30 mouse cellular contexts compared by ENCODE assay signal in the genomic region with DNA sequence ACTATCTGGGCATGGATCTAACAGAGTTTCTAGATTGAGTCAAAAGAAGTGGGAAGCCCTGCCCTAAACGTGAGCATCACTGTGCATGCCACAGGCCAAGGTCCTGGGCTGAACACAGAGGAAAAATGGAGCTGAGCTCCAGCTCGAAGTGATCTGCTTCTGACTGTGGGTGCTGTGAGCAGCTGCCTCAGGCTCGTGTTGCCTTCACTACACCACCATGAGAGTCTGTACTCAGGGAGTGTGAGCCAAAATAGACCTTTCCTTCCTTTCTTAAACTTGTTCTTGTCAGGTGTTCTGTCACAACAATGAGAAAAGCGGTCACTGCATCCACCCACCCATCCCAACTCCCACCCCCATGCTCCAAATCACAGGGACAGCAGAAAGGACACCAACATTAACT. TPM values are rescaled to one million over a fixed set of nuclear protein-coding genes. Genes with fewer than 3 reads are reported as not detected.
"Had no signal": no experiment of that assay in that cellular context is flagged by ENCODE, and none has a peak within 500 bp of the region (broad histone marks: within the 10 kb centered on the region; RNA-seq: fewer than 3 reads in every experiment).

No protein-coding gene starts in this region.

- ATAC-seq: forebrain, embryonic 13.5 days; forebrain, embryonic 14.5 days; forebrain, embryonic 15.5 days; forebrain, embryonic 16.5 days; forebrain, postnatal 0 days had no signal

- H3K27me3 ChIP-seq: embryonic facial prominence, embryonic 12.5 days; embryonic facial prominence, embryonic 13.5 days; embryonic facial prominence, embryonic 15.5 days; forebrain, embryonic 13.5 days; forebrain, embryonic 15.5 days had no signal

- H3K9me3 ChIP-seq: embryonic facial prominence, embryonic 10.5 days; embryonic facial prominence, embryonic 12.5 days; embryonic facial prominence, embryonic 13.5 days; embryonic facial prominence, embryonic 15.5 days; forebrain, embryonic 10.5 days; forebrain, embryonic 13.5 days; forebrain, embryonic 15.5 days; heart, embryonic 10.5 days had no signal

- H3K4me2 ChIP-seq: embryonic facial prominence, embryonic 12.5 days; embryonic facial prominence, embryonic 13.5 days; embryonic facial prominence, embryonic 15.5 days; forebrain, embryonic 13.5 days; forebrain, embryonic 15.5 days had no signal

- H3K27ac ChIP-seq: embryonic facial prominence, embryonic 10.5 days; embryonic facial prominence, embryonic 12.5 days; embryonic facial prominence, embryonic 13.5 days; embryonic facial prominence, embryonic 15.5 days; forebrain, embryonic 10.5 days; forebrain, embryonic 13.5 days; forebrain, embryonic 15.5 days; gastrocnemius, adult 2 months; heart, adult 2 months; heart, embryonic 10.5 days had no signal

- H3K4me1 ChIP-seq: embryonic facial prominence, embryonic 10.5 days; embryonic facial prominence, embryonic 12.5 days; embryonic facial prominence, embryonic 13.5 days; embryonic facial prominence, embryonic 15.5 days; forebrain, embryonic 15.5 days had no signal

- DNase-seq: cerebellum, adult 8-10 months; cerebellum, adult 9-10 months; cerebellum, adult 9-11 months; cerebellum, postnatal 10 days; cerebellum, postnatal 14 days; cerebellum, postnatal 25 days; cerebellum, postnatal 36 days; embryo, embryonic 11 days; forebrain, postnatal 0 days; gastrocnemius, adult 2 months; gastrocnemius, postnatal 10 days; gastrocnemius, postnatal 14 days; gastrocnemius, postnatal 25 days; gastrocnemius, postnatal 36 days; heart, adult 11 months; heart, adult 18-20 months; heart, adult 2 months had no signal

- H3K9ac ChIP-seq: embryonic facial prominence, embryonic 12.5 days; embryonic facial prominence, embryonic 13.5 days; embryonic facial prominence, embryonic 15.5 days; forebrain, embryonic 13.5 days; forebrain, embryonic 15.5 days; forebrain, postnatal 0 days had no signal

- H3K4me3 ChIP-seq: embryonic facial prominence, embryonic 10.5 days; embryonic facial prominence, embryonic 12.5 days; embryonic facial prominence, embryonic 13.5 days; embryonic facial prominence, embryonic 15.5 days; erythroblast, embryonic 14.5 days; forebrain, embryonic 10.5 days; forebrain, embryonic 13.5 days; forebrain, embryonic 15.5 days; gastrocnemius, adult 2 months; heart, adult 2 months; heart, embryonic 10.5 days had no signal

- H3K36me3 ChIP-seq: embryonic facial prominence, embryonic 10.5 days; embryonic facial prominence, embryonic 12.5 days; embryonic facial prominence, embryonic 13.5 days; embryonic facial prominence, embryonic 15.5 days; forebrain, embryonic 10.5 days; forebrain, embryonic 15.5 days had no signal

RNA-seq across cellular contexts. Expression of gene Ryr2, which starts 27.2 kb away (rescaled TPM):
- total RNA-seq: common myeloid progenitor, adult 5-6 weeks; granulocyte monocyte progenitor cell, adult 5-6 weeks had no signal
- polyA plus RNA-seq: erythroblast, embryonic 14.5 days had no signal
